Mouse (Mus musculus) liver, embryonic 14.5 days (tissue): ENCODE data around the gene Deaf1.

Experiments used
- CTCF ChIP-seq: IDR thresholded peaks from 2 replicates; pipeline ENCODE4 v1.5.1; 2016; ENCODE audit warnings: antibody characterized with exemption, low read depth, control low read depth
- EP300 ChIP-seq: IDR thresholded peaks from 2 replicates; pipeline ENCODE4 v1.6.1; 2016; ENCODE audit warnings: antibody characterized with exemption, low read depth

- TF ChIP-seq CTCF (no peak), EP300 (no peak)
These were observed 23.6 kb upstream of the Deaf1 start for GRCm38 (mm10) chr7:141351061-141351460.
